Mouse (Mus musculus) CH12.LX (cell line): ENCODE measurements around the gene Zfp597. TPM values are rescaled to one million over a fixed set of nuclear protein-coding genes. Genes with fewer than 3 reads are reported as not detected.

ENCODE experiments used
- DNase-seq: peaks from one replicate; pipeline ENCODE4 v3.0.0-alpha.2; 2013; ENCODE audit errors: extremely low read depth
- H3K27ac ChIP-seq: 2 replicates; pipeline ENCODE4 v1.5.1; 2012; ENCODE audit warnings: low read depth, mild to moderate bottlenecking, control low read depth, moderate library complexity; ENCODE audit not compliant: insufficient read depth
- H3K27me3 ChIP-seq: replicated peaks from 2 replicates; pipeline ENCODE3; 2012; ENCODE audit warnings: inconsistent platforms
- H3K36me3 ChIP-seq, 2 experiments: replicated peaks in 1 of 2; 2 replicates each; pipeline versions ENCODE3 to v1.6.1; 2012; ENCODE audit warnings: inconsistent platforms in 1 of 2, low read length in 1 of 2, mild to moderate bottlenecking in 1 of 2, mixed read lengths in 1 of 2, moderate library complexity in 1 of 2; ENCODE audit not compliant: control insufficient read depth in 1 of 2, insufficient read depth in 1 of 2
- H3K4me1 ChIP-seq, 2 experiments: 2 replicates each; pipeline ENCODE4 v1.6.1; 2012; ENCODE audit warnings: inconsistent platforms in 1 of 2, moderate library complexity in 1 of 2; ENCODE audit not compliant: insufficient read depth in 2 of 2, control insufficient read depth in 1 of 2
- H3K4me2 ChIP-seq: 2 replicates; pipeline ENCODE4 v1.6.1; 2012; ENCODE audit warnings: low read depth, mild to moderate bottlenecking, control low read depth; ENCODE audit not compliant: poor library complexity, insufficient read depth, severe bottlenecking
- H3K4me3 ChIP-seq, 3 experiments: fragments of 150-350 bp in 1 of 3; sonication (generic) in 1 of 3; replicated peaks in 1 of 3; 2 replicates each; pipeline versions ENCODE3 to v1.5.1; 2011 to 2012; ENCODE audit warnings: low read depth in 2 of 3, low read length in 2 of 3, mild to moderate bottlenecking in 2 of 3, moderate library complexity in 2 of 3, control low read depth in 1 of 3, improper control_type of control experiment in 1 of 3, inconsistent platforms in 1 of 3, mixed read lengths in 1 of 3; ENCODE audit not compliant: poor library complexity in 1 of 3
- H3K79me2 ChIP-seq: replicated peaks from 2 replicates; pipeline ENCODE4 v1.6.1; 2012; ENCODE audit warnings: mild to moderate bottlenecking, moderate library complexity; ENCODE audit not compliant: control insufficient read depth, poor library complexity, insufficient read depth, severe bottlenecking; ENCODE audit errors: extremely low read depth
- H3K9ac ChIP-seq: 2 replicates; pipeline ENCODE4 v1.6.1; 2012; ENCODE audit warnings: low read depth, mild to moderate bottlenecking, control low read depth, moderate library complexity; ENCODE audit not compliant: insufficient read depth
- H3K9me3 ChIP-seq: replicated peaks from 2 replicates; pipeline ENCODE3; 2012; ENCODE audit warnings: low read length, inconsistent platforms, mixed read lengths
- BHLHE40 ChIP-seq: IDR thresholded peaks from 2 replicates; pipeline ENCODE4 v1.6.1; 2011; ENCODE audit warnings: mild to moderate bottlenecking, low read depth, low read length, improper control_type of control experiment
- CHD2 ChIP-seq: IDR thresholded peaks from 2 replicates; pipeline ENCODE4 v1.6.1; 2011; ENCODE audit warnings: low read length, improper control_type of control experiment
- ETS1 ChIP-seq: conservative IDR thresholded peaks from 2 replicates; pipeline ENCODE4 v1.6.1; 2012; ENCODE audit warnings: low read depth, mild to moderate bottlenecking, inconsistent platforms, low read length, improper control_type of control experiment, moderate library complexity
- HCFC1 ChIP-seq: IDR thresholded peaks from 2 replicates; pipeline ENCODE4 v1.6.1; 2012; ENCODE audit warnings: low read depth, mild to moderate bottlenecking, inconsistent platforms, low read length, improper control_type of control experiment
- MAFK ChIP-seq: IDR thresholded peaks from 2 replicates; pipeline ENCODE4 v1.6.1; 2011; ENCODE audit warnings: low read length, improper control_type of control experiment; ENCODE audit not compliant: insufficient replicate concordance
- MYC ChIP-seq: IDR thresholded peaks from 2 replicates; pipeline ENCODE4 v1.6.1; 2011; ENCODE audit warnings: low read depth, mild to moderate bottlenecking, improper control_type of control experiment, low read length
- NRF1 ChIP-seq: IDR thresholded peaks from 2 replicates; pipeline ENCODE4 v1.6.1; 2014; ENCODE audit warnings: low read depth, mild to moderate bottlenecking, inconsistent platforms, low read length, improper control_type of control experiment, moderate library complexity
- PAX5 ChIP-seq: IDR thresholded peaks from 2 replicates; pipeline ENCODE4 v1.6.1; 2012; ENCODE audit warnings: low read length, inconsistent platforms, mixed read lengths
- RAD21 ChIP-seq: IDR thresholded peaks from 2 replicates; pipeline ENCODE4 v1.6.1; 2011; ENCODE audit warnings: low read depth, mild to moderate bottlenecking, low read length, improper control_type of control experiment, moderate library complexity
- RCOR1 ChIP-seq: conservative IDR thresholded peaks from 2 replicates; pipeline ENCODE4 v1.6.1; 2012; ENCODE audit warnings: low read depth, mild to moderate bottlenecking, inconsistent platforms, low read length, improper control_type of control experiment
- SMC3 ChIP-seq: IDR thresholded peaks from 2 replicates; pipeline ENCODE4 v1.6.1; 2011; ENCODE audit warnings: low read depth, low read length, improper control_type of control experiment
- UBTF ChIP-seq: IDR thresholded peaks from 2 replicates; pipeline ENCODE4 v1.6.1; 2012; ENCODE audit warnings: low read depth, mild to moderate bottlenecking, inconsistent platforms, low read length, improper control_type of control experiment, moderate library complexity
- USF1 ChIP-seq: IDR thresholded peaks from 2 replicates; pipeline ENCODE4 v1.6.1; 2014; ENCODE audit warnings: low read depth, mild to moderate bottlenecking, inconsistent platforms, low read length, improper control_type of control experiment
- USF2 ChIP-seq: conservative IDR thresholded peaks from 2 replicates; pipeline ENCODE4 v1.6.1; 2011; ENCODE audit warnings: low read depth, low read length, improper control_type of control experiment
- dilution Hi-C: fragments of 300-500 bp; cut with MboI; formaldehyde crosslinking; loops from 2 replicates; pipeline ENCODE4 v1.14.3; 2020; ENCODE audit warnings: low sequenced_read_pairs; ENCODE audit not compliant: extremely low pct_unique_long_range_greater_than_20kb, extremely low pct_ligation_motif_present
- in situ Hi-C: fragments of 300-500 bp; cut with MboI; formaldehyde crosslinking; loops from 3 replicates; pipeline ENCODE4 v1.14.3; 2019; ENCODE audit warnings: low sequenced_read_pairs, low pct_ligation_motif_present, low pct_unique_long_range_greater_than_20kb, mixed read lengths
- polyA plus RNA-seq: library from polyadenylated mRNA; unstranded; fragments of >175 nt; gene quantifications from 2 replicates; pipeline ENCODE4 v1.2.1, GENCODE M21; 2012; ENCODE audit warnings: low read depth; ENCODE audit not compliant: insufficient read length
- total RNA-seq, 2 experiments: library from RNA; depleted of rRNA; stranded (reverse); fragments of 300-350 nt in 1 of 2; fragments of >200 nt in 1 of 2; gene quantifications; 2 replicates each; pipeline ENCODE4 v1.2.3; 2012 to 2014

The Zfp597 gene
- total and polyA plus RNA-seq, 3 experiments: 10.4 to 17.8 (median 11.0) TPM

DNA sequence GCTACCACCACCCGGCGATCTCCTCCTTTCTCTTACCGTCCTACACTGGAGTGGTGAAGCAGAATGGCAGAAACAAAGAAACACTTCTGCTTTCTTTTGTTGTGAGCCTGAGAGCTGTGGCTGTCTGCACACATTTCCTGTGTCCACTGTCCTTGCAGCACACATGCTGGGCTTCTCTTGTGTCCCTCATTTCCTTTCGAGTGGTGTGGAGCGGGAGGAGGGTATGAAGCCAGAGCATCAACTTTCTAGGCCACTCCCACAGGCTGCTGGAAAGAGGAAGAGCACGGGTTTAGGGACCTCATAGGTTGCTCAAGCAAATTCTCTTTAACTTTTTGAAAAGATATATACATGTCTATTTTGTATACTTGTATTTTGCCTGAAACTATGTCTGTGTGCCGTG, 44.8 kb upstream of the Zfp597 start:
- no peaks in the 10 kb centered on the region for H3K79me2 ChIP-seq
- TF ChIP-seq RCOR1 (no peak), CHD2 (no peak), UBTF (no peak), MYC (no peak), ETS1 (no peak), MAFK (no peak), PAX5 (no peak), SMC3 (no peak), USF2 (no peak), USF1 (no peak)
- in situ Hi-C loops: loop anchor here (5.0 kb wide), 1 partner anchor 73 kb away; the partner anchor contains the start of gene Slx4
- peaks cover 0 to 2% of the 10 kb centered on the region in 2 experiments; a peak in 1 of 4 replicates for H3K4me1 ChIP-seq
- H3K9me3 ChIP-seq: peaks cover 8% of the 10 kb centered on the region
- no peak overlapping the region for H3K4me3 ChIP-seq
- DNase-seq: no peak
- H3K9ac ChIP-seq: no peak overlapping the region
- dilution Hi-C loops: no loop called here
- no peaks in the 10 kb centered on the region for H3K27me3 ChIP-seq
- no peak overlapping the region for H3K27ac ChIP-seq
- H3K36me3 ChIP-seq: peaks cover 50 to 83% of the 10 kb centered on the region in 2 experiments
- no peak overlapping the region for H3K4me2 ChIP-seq

DNA sequence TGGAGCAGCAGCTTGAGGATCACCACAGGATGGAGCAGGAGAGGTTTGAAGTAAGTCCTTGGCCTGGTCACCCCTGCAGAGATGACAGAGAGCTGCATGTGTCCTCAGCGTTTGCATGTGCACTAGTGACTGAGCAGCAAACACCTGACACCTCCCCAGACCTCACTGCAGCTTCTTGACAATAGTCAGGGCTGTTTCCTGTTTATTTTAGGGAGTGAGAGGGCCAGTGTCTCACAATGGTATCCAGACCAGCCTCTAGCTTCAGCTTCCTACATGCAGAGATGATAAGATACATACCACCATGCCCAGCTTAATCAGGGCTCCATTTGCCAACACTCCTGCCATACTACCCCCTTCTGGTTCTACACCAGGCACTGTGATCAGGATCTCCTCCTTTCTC, 44.2 kb upstream of the Zfp597 start:
- dilution Hi-C loops: no loop called here
- H3K79me2 ChIP-seq: no peaks in the 10 kb centered on the region
- H3K9me3 ChIP-seq: peaks cover 8% of the 10 kb centered on the region
- DNase-seq: no peak
- H3K4me3 ChIP-seq: no peak overlapping the region
- no peaks in the 10 kb centered on the region for H3K27me3 ChIP-seq
- no peak overlapping the region for H3K27ac ChIP-seq
- H3K9ac ChIP-seq: no peak overlapping the region
- H3K4me2 ChIP-seq: no peak overlapping the region
- in situ Hi-C loops: loop anchor here (5.0 kb wide), 1 partner anchor 74 kb away; the partner anchor contains the start of gene Slx4
- peaks cover 0 to 2% of the 10 kb centered on the region in 2 experiments; a peak in 1 of 4 replicates for H3K4me1 ChIP-seq
- H3K36me3 ChIP-seq: peaks cover 49 to 83% of the 10 kb centered on the region in 2 experiments
- no peak for TF ChIP-seq BHLHE40
- TF ChIP-seq HCFC1: no peak
- TF ChIP-seq RAD21: no peak
- no peak for TF ChIP-seq UBTF
- no peak for TF ChIP-seq RCOR1
- no peak for TF ChIP-seq USF1
- no peak for TF ChIP-seq PAX5
- TF ChIP-seq, all 38 proteins: peak for 0

DNA sequence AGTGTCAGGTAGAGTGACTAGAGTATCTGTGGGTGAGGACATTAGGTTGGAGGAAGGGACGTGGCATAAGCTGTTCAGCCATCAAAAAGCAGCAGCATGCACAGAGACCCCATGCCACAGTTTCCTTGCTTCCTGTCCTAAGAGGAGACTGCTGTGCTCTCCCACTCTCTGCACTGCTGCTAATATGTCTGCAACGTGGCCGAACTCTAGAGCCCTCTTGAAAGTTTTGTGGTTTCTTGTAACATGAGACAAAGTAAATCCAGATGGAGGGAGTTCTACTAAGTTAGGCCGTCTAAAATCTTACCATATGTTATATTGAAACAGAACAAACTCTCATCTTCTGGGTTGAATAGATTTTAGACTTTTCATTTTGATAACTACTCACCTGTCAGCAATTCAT, 39.6 kb upstream of the Zfp597 start:
- H3K4me1 ChIP-seq: no peaks in the 10 kb centered on the region
- no peak overlapping the region for H3K4me2 ChIP-seq
- dilution Hi-C loops (no loop called here), in situ Hi-C loops (no loop called here)
- peaks cover 50 to 88% of the 10 kb centered on the region in 2 experiments for H3K36me3 ChIP-seq
- TF ChIP-seq NRF1: no peak
- no peak for TF ChIP-seq SMC3
- H3K9me3 ChIP-seq: peaks cover 8% of the 10 kb centered on the region
- H3K9ac ChIP-seq: no peak overlapping the region
- no peak overlapping the region for H3K27ac ChIP-seq
- H3K27me3 ChIP-seq: no peaks in the 10 kb centered on the region
- H3K79me2 ChIP-seq: no peaks in the 10 kb centered on the region
- no peak overlapping the region for H3K4me3 ChIP-seq
- no peak for DNase-seq
